Mouse (Mus musculus) embryo, embryonic 10 days (tissue): ENCODE data around the gene Adgrg7.

Source experiments
- DNase-seq: peaks from one replicate; pipeline ENCODE4 v3.0.0-alpha.2; 2015; ENCODE audit warnings: low spot score

Adgrg7 gene

DNA sequence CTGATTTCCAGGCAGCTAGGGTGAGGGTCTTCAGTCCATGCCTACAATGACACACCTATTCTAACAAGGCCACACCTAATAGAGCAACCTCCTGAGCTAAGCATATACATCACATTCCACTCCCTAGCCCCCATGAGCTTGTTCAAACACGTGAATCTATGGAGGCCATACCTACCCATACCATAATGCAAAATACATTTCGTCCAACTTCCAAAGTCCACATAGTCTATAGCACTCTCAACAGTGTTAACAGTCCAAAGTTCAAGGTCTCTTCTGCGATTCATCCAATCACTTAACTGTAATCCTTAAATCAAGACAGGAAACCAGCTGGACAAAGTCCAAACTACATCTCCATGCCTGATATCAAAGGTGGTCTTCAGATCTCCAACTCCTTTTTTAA, 85.6 kb downstream of the Adgrg7 start:
- no peak for DNase-seq

DNA sequence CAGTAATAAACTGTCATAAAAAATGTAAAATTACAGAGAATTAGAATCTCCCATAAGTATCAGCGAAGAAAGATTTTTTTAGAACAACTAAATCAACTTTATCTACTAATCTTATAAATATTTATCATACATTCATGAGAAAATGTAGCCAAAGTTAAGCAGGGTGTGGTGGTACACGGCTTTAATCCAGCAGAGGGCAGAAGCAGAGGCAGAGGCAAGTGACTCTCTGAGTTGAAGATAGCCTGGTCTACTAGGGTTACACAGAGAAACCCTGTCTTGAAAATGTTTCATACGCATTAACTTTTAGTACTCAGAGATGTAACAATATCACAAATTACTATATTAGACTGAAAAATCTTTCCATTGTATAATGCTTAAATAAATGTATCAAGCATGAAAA, 89.9 kb downstream of the Adgrg7 start:
- no peak for DNase-seq

DNA sequence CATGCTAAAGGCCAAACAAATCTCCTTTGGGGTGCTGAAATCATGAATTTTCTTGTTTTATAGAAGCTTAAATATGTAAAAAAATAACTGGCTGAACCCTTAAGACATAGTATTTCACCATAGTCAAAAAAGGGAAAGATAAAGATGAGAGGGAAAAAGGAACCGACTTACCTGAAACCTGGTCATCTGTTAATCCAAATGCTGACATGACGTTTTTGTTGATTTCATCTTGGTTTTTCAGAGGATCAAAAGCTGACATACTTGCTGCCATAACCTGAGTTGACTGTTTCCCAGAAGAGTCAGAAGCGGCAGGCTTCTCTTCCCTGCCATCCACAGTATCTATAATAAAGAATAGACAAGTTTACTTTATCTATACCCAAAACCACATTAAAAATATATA, 94.8 kb downstream of the Adgrg7 start:
- no peak for DNase-seq

DNA sequence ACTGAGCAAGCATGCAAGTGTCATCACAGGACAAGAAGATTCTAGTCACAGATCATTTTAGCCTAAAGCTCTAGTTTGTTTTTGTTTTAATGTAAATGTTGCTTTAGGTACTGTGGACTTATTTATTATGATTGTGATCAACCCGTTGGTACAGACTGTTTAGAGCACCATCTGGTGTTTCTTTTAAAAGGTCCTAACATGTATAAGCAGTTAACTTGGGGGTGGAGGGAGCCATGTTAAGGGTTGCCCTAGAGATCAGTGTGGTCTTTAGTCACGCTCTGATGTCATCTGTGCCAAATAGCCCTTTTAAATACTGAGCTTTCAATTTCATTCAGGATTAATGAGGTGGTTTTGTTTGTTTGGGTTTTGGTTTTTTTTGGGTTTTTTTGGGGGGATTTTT, 99.2 kb downstream of the Adgrg7 start:
- no peak for DNase-seq

- DNase-seq, result no peak
These were observed 104.9 kb downstream of the Adgrg7 start for GRCm38 (mm10) chr16:56690715-56691114.

DNA sequence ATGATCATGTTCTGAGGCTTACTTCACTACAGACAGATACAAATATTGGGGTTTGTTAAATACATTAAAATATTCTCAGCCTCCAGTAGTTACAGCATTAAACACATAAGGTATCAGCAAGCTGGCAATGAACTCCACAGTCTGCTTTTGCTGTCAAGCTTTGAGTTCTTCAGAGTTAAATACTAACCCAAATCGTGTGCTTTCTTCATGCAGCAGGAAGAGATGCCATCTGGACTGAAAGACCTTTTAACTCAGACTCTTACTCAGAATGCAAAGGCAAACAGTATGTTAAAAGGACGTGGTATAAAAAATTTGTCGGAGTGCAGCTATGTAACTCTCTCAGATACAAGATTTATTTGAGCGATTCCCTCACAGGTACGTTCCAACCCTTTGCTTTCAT, 108.9 kb downstream of the Adgrg7 start:
- no peak for DNase-seq

GRCm38 (mm10) chr16:56681010-56681645, 114.5 kb downstream of the Adgrg7 start:
- no peak for DNase-seq

- peak; percentile 48 for DNase-seq
These were observed 118.5 kb downstream of the Adgrg7 start for GRCm38 (mm10) chr16:56677146-56677545.
